Mouse (Mus musculus) lung, adult 2 months (tissue): Measurements from ENCODE around the gene Cpm.

Experiments
- CTCF ChIP-seq: fragments of 200-500 bp; IDR thresholded peaks from 2 replicates; pipeline ENCODE4 v1.5.1; 2011; ENCODE audit warnings: mild to moderate bottlenecking, low read length, control low read depth; ENCODE audit not compliant: insufficient read depth
- POLR2A ChIP-seq: fragments of 200-500 bp; IDR thresholded peaks from 2 replicates; pipeline ENCODE4 v1.6.1; 2011; ENCODE audit warnings: low read depth, mild to moderate bottlenecking, control low read depth, low read length, borderline replicate concordance; ENCODE audit errors: extremely low read depth

GRCm38 (mm10) chr10:117596165-117596735 lies 33.0 kb upstream of the Cpm start:
- no peak for TF ChIP-seq CTCF
- TF ChIP-seq POLR2A, result no peak
